Mouse (Mus musculus) kidney, postnatal 0 days (tissue): ENCODE results near the gene Zbtb44. TPM values are rescaled to one million over a fixed set of nuclear protein-coding genes. Genes with fewer than 3 reads are reported as not detected.
"Not testable (repeated sequence)": the region's sequence is repeated elsewhere in the genome, so short reads cannot be mapped to it uniquely, and the experiment has no call there.

Experiments
- ATAC-seq: fragments of 200-750 bp; cut with Nextera tagmentation; replicated peaks from 2 replicates; pipeline ENCODE4 v1.8.0; 2017; ENCODE audit warnings: low read depth, moderate number of reproducible peaks, moderate TSS enrichment, moderate library complexity; ENCODE audit not compliant: low FRiP score
- DNase-seq: peaks from one replicate; pipeline ENCODE4 v3.0.0-alpha.2; 2016; ENCODE audit warnings: low spot score
- H3K27ac ChIP-seq: fragments of 300-500 bp; sonication (generic); 2 replicates; pipeline ENCODE4 v1.5.1; 2014; ENCODE audit warnings: mild to moderate bottlenecking
- H3K27me3 ChIP-seq: fragments of 300-500 bp; sonication (generic); 2 replicates; pipeline ENCODE4 v1.6.1; 2014; ENCODE audit warnings: low read length, mixed read lengths; ENCODE audit not compliant: insufficient read depth
- H3K36me3 ChIP-seq: fragments of 300-500 bp; sonication (generic); 2 replicates; pipeline ENCODE4 v1.6.1; 2014; ENCODE audit warnings: low read length, mixed read lengths; ENCODE audit not compliant: insufficient read depth
- H3K4me1 ChIP-seq: fragments of 300-500 bp; sonication (generic); replicated peaks from 2 replicates; pipeline ENCODE4 v1.6.1; 2014; ENCODE audit warnings: antibody characterized with exemption, low read length, mixed read lengths; ENCODE audit not compliant: insufficient read depth
- H3K4me2 ChIP-seq: fragments of 300-500 bp; sonication (generic); 2 replicates; pipeline ENCODE4 v1.6.1; 2014; ENCODE audit warnings: mild to moderate bottlenecking, low read length, moderate library complexity, mixed read lengths
- H3K4me3 ChIP-seq: fragments of 300-500 bp; sonication (generic); replicated peaks from 2 replicates; pipeline ENCODE4 v1.5.1; 2014; ENCODE audit warnings: low read depth, low read length
- H3K9ac ChIP-seq: fragments of 300-500 bp; sonication (generic); 2 replicates; pipeline ENCODE4 v1.6.1; 2014; ENCODE audit warnings: low read depth, low read length
- H3K9me3 ChIP-seq: fragments of 300-500 bp; sonication (generic); replicated peaks from 2 replicates; pipeline ENCODE4 v1.6.1; 2016; ENCODE audit warnings: low read length, inconsistent platforms, mixed read lengths
- CTCF ChIP-seq: IDR thresholded peaks from 2 replicates; pipeline ENCODE4 v1.5.1; 2016; ENCODE audit warnings: antibody characterized with exemption, low read depth, mild to moderate bottlenecking, moderate library complexity
- WGBS: fragments of 180-500 bp; shearing (Covaris S2); extraction: QIAGEN DNeasy Blood & Tissue Kit; methylation state at CpG from one replicate; pipeline ENCODE4 v1.1.7; 2014; 5-methylcytosine and 5-hydroxymethylcytosine counted together
- polyA plus RNA-seq: library from polyadenylated mRNA; unstranded; fragments of >200 nt; fragmentation: Nextera tagmentation; extraction: Ambion mirVana; gene quantifications from 2 replicates; pipeline ENCODE4 v1.2.1, GENCODE M21; 2015

The Zbtb44 gene
- polyA plus RNA-seq, 1 experiment from 2014 or later: 9.8 TPM

- H3K9me3 ChIP-seq: no peaks in the 10 kb centered on the region
- no peak overlapping the region for H3K4me2 ChIP-seq
- TF ChIP-seq CTCF: no peak
- WGBS: 79% methylated on average over 3 of the region's 3 CpGs
- H3K4me1 ChIP-seq: no peaks in the 10 kb centered on the region
- no peak overlapping the region for H3K9ac ChIP-seq
- H3K4me3 ChIP-seq: no peak overlapping the region
- H3K27me3 ChIP-seq: no peaks in the 10 kb centered on the region
- no peak overlapping the region for H3K27ac ChIP-seq
- no peaks in the 10 kb centered on the region for H3K36me3 ChIP-seq
- ATAC-seq: no peak
- DNase-seq: no peak
Observed at GRCm38 (mm10) chr9:31018158-31018557, 12.3 kb upstream of the Zbtb44 start.

- no peak for ATAC-seq
- no peak overlapping the region for H3K9ac ChIP-seq
- no peak for TF ChIP-seq CTCF
- H3K27me3 ChIP-seq: no peaks in the 10 kb centered on the region
- no peak overlapping the region for H3K27ac ChIP-seq
- no peak overlapping the region for H3K4me2 ChIP-seq
- H3K4me1 ChIP-seq: no peaks in the 10 kb centered on the region
- H3K9me3 ChIP-seq: no peaks in the 10 kb centered on the region
- no peak overlapping the region for H3K4me3 ChIP-seq
- no peak for DNase-seq
- H3K36me3 ChIP-seq: no peaks in the 10 kb centered on the region
Observed at GRCm38 (mm10) chr9:31018705-31019104, 11.7 kb upstream of the Zbtb44 start.

DNA sequence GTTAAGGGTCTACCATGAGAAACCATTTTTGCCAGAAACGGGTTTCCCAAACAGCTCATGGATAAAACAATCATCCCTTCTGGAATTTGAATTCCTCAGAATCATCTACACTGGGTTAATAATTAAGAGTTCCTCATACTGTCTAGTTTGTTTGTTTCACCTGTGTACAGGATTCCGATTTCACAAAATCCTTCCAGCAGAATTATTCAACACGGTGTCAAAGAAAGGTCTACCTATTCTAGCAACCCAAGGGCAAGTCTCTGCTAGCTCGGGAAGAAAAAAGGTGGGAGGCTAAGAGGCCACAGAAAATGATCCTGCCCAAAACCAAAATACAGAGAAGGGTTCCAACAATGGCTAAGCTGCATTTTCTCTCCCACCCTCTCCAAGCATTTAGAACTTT, 2.2 kb upstream of the Zbtb44 start:
- Histone ChIP-seq H3K9me3 (no peaks in the 10 kb centered on the region), H3K27ac (no peak overlapping the region), H3K4me2 (no peak overlapping the region), H3K9ac (no peak overlapping the region), H3K4me1 (peaks cover 13% of the 10 kb centered on the region), H3K27me3 (no peaks in the 10 kb centered on the region), H3K36me3 (no peaks in the 10 kb centered on the region), H3K4me3 (no peak overlapping the region)
- 64% methylated on average over 4 of the region's 4 CpGs for WGBS
- ATAC-seq (no peak), DNase-seq (no peak)
- TF ChIP-seq CTCF: no peak

DNA sequence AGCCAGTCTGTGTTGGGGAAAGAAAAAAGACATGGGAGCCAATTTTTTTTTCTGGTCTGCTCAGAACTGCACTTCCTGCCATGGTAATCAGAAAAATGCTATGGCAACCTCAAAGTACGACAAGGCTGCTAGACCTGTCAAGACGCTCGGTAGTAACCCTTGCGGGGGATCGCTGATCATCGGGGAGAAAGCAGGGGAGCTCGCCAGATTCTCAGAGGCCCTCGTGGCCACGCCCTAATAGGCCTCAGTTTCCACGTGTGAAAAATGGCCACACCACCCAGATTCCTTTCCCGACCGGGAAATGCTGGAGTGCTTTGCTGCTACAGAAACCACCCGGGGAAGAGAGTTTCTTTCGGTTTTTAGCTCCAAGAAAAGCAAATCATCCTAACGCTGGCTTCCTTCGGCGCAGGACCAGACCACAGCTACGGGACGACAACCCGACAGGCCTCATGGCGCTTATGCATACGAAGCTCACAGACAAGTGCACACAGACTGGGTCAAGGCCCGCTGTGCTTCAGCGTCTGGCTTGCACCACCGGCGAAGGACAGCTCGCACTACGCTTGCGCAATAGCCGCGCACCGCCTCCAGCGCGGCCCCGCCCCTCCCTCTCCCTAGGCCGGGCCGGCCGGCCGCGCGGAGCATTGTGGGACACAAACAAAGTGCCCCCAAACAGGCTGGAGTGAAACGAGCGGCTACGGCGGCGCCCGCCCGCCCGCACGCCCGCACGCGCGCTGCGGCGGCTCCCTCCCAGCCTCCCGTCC, 513 bp upstream of the Zbtb44 start:
- Histone ChIP-seq H3K27me3 (no peaks in the 10 kb centered on the region), H3K4me3 (peak overlapping the region; percentile 93), H3K27ac (peak overlapping the region; percentile 99), H3K36me3 (no peaks in the 10 kb centered on the region), H3K4me1 (peaks cover 13% of the 10 kb centered on the region), H3K9me3 (no peaks in the 10 kb centered on the region), H3K9ac (peak overlapping the region; percentile 96), H3K4me2 (peak overlapping the region; percentile 85)
- no peak for TF ChIP-seq CTCF
- peak; percentile 96 for ATAC-seq
- DNase-seq: peak; percentile 96
- under 1% methylated on average over 56 of the region's 57 CpGs for WGBS

- Histone ChIP-seq H3K9ac (peak overlapping the region; percentile 96), H3K27me3 (no peaks in the 10 kb centered on the region), H3K4me3 (peak overlapping the region; percentile 93), H3K9me3 (no peaks in the 10 kb centered on the region), H3K36me3 (no peaks in the 10 kb centered on the region), H3K27ac (peak overlapping the region; percentile 99), H3K4me2 (peak overlapping the region; percentile 85), H3K4me1 (peaks cover 13% of the 10 kb centered on the region)
- 14% methylated on average over 8 of the region's 8 CpGs for WGBS
- no peak for DNase-seq
- TF ChIP-seq CTCF: no peak
- no peak for ATAC-seq
Observed at GRCm38 (mm10) chr9:31031414-31031843, 985 bp downstream of the Zbtb44 start.

DNA sequence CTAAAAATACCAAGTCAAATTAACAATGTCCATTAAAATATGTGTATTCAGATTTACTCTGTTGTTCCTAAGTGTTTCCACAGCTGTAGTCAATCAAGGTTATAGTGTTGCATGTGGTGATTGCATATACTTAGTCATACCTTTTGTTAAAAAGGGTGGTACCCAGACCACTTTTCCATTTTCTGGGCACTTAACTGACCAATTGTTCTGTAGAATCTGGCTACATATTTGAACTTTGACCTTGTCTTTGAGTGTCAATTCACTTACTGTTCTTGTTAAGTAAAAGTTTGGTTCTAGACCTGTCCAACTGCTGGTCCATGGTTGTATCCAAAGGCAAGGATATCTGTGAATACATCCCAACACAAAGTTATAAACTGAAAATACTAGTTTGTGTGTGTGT, 2.1 kb downstream of the Zbtb44 start:
- Histone ChIP-seq H3K9me3 (no peaks in the 10 kb centered on the region), H3K4me1 (peaks cover 13% of the 10 kb centered on the region), H3K9ac (no peak overlapping the region), H3K36me3 (no peaks in the 10 kb centered on the region), H3K27ac (no peak overlapping the region), H3K27me3 (no peaks in the 10 kb centered on the region), H3K4me3 (no peak overlapping the region), H3K4me2 (no peak overlapping the region)
- no peak for ATAC-seq
- no peak for DNase-seq
- TF ChIP-seq CTCF: no peak

DNA sequence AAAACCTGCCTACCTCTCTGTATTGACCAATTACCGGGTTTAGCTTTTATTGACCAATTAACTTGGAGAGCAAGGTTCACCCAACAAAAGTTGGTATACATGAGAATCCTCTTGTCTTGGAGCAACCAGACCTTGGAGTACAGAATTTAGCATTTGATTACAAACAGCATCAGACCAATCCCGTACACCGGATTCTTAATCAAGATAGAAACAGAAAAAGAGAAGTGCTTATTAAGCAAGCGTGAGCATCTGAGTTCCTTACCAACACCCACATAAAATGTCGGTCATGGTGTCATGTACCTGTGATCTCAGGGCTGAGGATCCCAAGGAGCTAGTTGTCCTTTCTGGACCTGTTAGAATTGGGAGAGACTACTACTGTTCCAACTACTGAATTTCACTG, 19.8 kb downstream of the Zbtb44 start:
- no peaks in the 10 kb centered on the region for H3K4me1 ChIP-seq
- DNase-seq (no peak), ATAC-seq (no peak)
- WGBS: 94% methylated on average over 5 of the region's 5 CpGs
- no peak overlapping the region for H3K4me3 ChIP-seq
- no peaks in the 10 kb centered on the region for H3K9me3 ChIP-seq
- H3K27ac ChIP-seq: no peak overlapping the region
- no peak overlapping the region for H3K4me2 ChIP-seq
- H3K9ac ChIP-seq: no peak overlapping the region
- no peaks in the 10 kb centered on the region for H3K36me3 ChIP-seq
- H3K27me3 ChIP-seq: no peaks in the 10 kb centered on the region
- TF ChIP-seq CTCF: no peak

DNA sequence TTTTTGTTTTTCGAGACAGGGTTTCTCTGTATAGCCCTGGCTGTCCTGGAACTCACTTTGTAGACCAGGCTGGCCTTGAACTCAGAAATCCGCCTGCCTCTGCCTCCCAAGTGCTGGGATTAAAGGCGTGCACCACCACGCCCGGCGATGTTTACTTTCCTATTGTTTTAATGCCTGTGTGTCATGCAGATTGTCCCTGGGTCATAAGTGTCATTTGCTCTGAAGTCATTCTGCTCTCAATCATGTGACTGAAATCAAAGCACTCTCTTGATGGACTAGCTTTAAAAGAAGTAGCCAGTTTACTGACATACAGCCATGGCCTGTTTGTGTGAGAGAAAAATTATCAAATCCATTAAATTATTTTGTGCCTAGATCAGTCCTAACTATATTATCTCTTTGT, 21.1 kb downstream of the Zbtb44 start:
- H3K4me1 ChIP-seq, H3K9ac ChIP-seq, H3K9me3 ChIP-seq, H3K27ac ChIP-seq, ATAC-seq, H3K36me3 ChIP-seq, H3K4me2 ChIP-seq, H3K27me3 ChIP-seq, DNase-seq, H3K4me3 ChIP-seq: not testable (repeated sequence)
- WGBS: 91% methylated on average over 6 of the region's 6 CpGs
